Mouse (Mus musculus) MEL (cell line): ENCODE measurements around the gene Rprd1b. TPM values are rescaled to one million over a fixed set of nuclear protein-coding genes. Genes with fewer than 3 reads are reported as not detected.

Experiments
- DNase-seq: peaks from one replicate; pipeline ENCODE4 v3.0.0; 2011; ENCODE audit warnings: low read depth, low spot score
- H3K27ac ChIP-seq: 2 replicates; pipeline ENCODE4 v1.5.1; 2012; ENCODE audit warnings: low read depth, mild to moderate bottlenecking, control low read depth, low read length, moderate library complexity; ENCODE audit not compliant: control insufficient read depth
- H3K27me3 ChIP-seq, 2 experiments: fragments of 150-350 bp in 1 of 2; sonication (generic) in 1 of 2; 2 replicates each; pipeline ENCODE4 v1.6.1; 2012; ENCODE audit warnings: low read length in 2 of 2, mild to moderate bottlenecking in 2 of 2, improper control_type of control experiment in 1 of 2, moderate library complexity in 1 of 2; ENCODE audit not compliant: insufficient read depth in 2 of 2, control insufficient read depth in 1 of 2
- H3K36me3 ChIP-seq, 2 experiments: 2 replicates each; pipeline ENCODE4 v1.6.1; 2012 to 2014; ENCODE audit warnings: low read length in 2 of 2, improper control_type of control experiment in 1 of 2, inconsistent platforms in 1 of 2, mild to moderate bottlenecking in 1 of 2; ENCODE audit not compliant: insufficient read depth in 2 of 2, control insufficient read depth in 1 of 2
- H3K4me1 ChIP-seq, 2 experiments: fragments of 150-350 bp in 1 of 2; sonication (generic) in 1 of 2; 2 replicates each; pipeline ENCODE4 v1.6.1; 2012; ENCODE audit warnings: low read length in 2 of 2, improper control_type of control experiment in 1 of 2, mild to moderate bottlenecking in 1 of 2; ENCODE audit not compliant: insufficient read depth in 2 of 2, control insufficient read depth in 1 of 2
- H3K4me3 ChIP-seq, 2 experiments: fragments of 150-350 bp in 1 of 2; sonication (generic) in 1 of 2; 2 replicates each; pipeline ENCODE4 v1.5.1; 2012; ENCODE audit warnings: low read depth in 2 of 2, low read length in 2 of 2, mild to moderate bottlenecking in 2 of 2, moderate library complexity in 2 of 2, control low read depth in 1 of 2, improper control_type of control experiment in 1 of 2; ENCODE audit not compliant: control insufficient read depth in 1 of 2, insufficient read depth in 1 of 2
- H3K79me2 ChIP-seq: 2 replicates; pipeline ENCODE4 v1.6.1; 2012; ENCODE audit warnings: mild to moderate bottlenecking, low read length, moderate library complexity; ENCODE audit not compliant: control insufficient read depth, poor library complexity, insufficient read depth
- H3K9ac ChIP-seq: 2 replicates; pipeline ENCODE4 v1.6.1; 2012; ENCODE audit warnings: low read depth, mild to moderate bottlenecking, control low read depth, low read length, moderate library complexity; ENCODE audit not compliant: control insufficient read depth, poor library complexity, severe bottlenecking
- H3K9me3 ChIP-seq: fragments of 150-350 bp; sonication (generic); replicated peaks from 2 replicates; pipeline ENCODE4 v1.6.1; 2012; ENCODE audit warnings: mild to moderate bottlenecking, low read length, improper control_type of control experiment, moderate library complexity; ENCODE audit not compliant: insufficient read depth
- CTCF ChIP-seq, 3 experiments: IDR thresholded peaks in 2 of 3; conservative IDR thresholded peaks in 1 of 3; 2 replicates each; pipeline ENCODE4 v1.5.1; 2011 to 2012; ENCODE audit warnings: low read length in 3 of 3, low read depth in 2 of 3, mild to moderate bottlenecking in 2 of 3, improper control_type of control experiment in 1 of 3, inconsistent platforms in 1 of 3, mixed read lengths in 1 of 3, moderate library complexity in 1 of 3; ENCODE audit not compliant: control insufficient read depth in 1 of 3, insufficient read depth in 1 of 3, poor library complexity in 1 of 3, severe bottlenecking in 1 of 3
- ELF1 ChIP-seq: IDR thresholded peaks from 2 replicates; pipeline ENCODE4 v1.6.1; 2014; ENCODE audit warnings: low read depth, mild to moderate bottlenecking, inconsistent platforms, low read length, improper control_type of control experiment, moderate library complexity
- ETS1 ChIP-seq: IDR thresholded peaks from 2 replicates; pipeline ENCODE4 v1.6.1; 2012; ENCODE audit warnings: low read depth, mild to moderate bottlenecking, inconsistent platforms, low read length, improper control_type of control experiment, moderate library complexity
- GATA1 ChIP-seq: IDR thresholded peaks from 2 replicates; pipeline ENCODE4 v1.6.1; 2011; ENCODE audit warnings: low read depth, low read length, improper control_type of control experiment
- JUND ChIP-seq: IDR thresholded peaks from 2 replicates; pipeline ENCODE4 v1.6.1; 2011; ENCODE audit warnings: low read depth, mild to moderate bottlenecking, improper control_type of control experiment, low read length
- KAT2A ChIP-seq: conservative IDR thresholded peaks from 2 replicates; pipeline ENCODE4 v1.6.1; 2012; ENCODE audit warnings: low read depth, low read length, improper control_type of control experiment, inconsistent platforms
- MAFK ChIP-seq: IDR thresholded peaks from 2 replicates; pipeline ENCODE4 v1.6.1; 2011; ENCODE audit warnings: low read depth, mild to moderate bottlenecking, low read length, improper control_type of control experiment, borderline replicate concordance
- MAX ChIP-seq: IDR thresholded peaks from 2 replicates; pipeline ENCODE4 v1.6.1; 2011; ENCODE audit warnings: low read length, improper control_type of control experiment
- MAZ ChIP-seq: IDR thresholded peaks from 2 replicates; pipeline ENCODE4 v1.6.1; 2012; ENCODE audit warnings: low read depth, mild to moderate bottlenecking, inconsistent platforms, low read length, improper control_type of control experiment
- MEF2A ChIP-seq: IDR thresholded peaks from 2 replicates; pipeline ENCODE4 v1.6.1; 2014; ENCODE audit warnings: low read depth, mild to moderate bottlenecking, inconsistent platforms, low read length, improper control_type of control experiment; ENCODE audit not compliant: poor library complexity, insufficient replicate concordance, severe bottlenecking; ENCODE audit errors: extremely low read depth
- MXI1 ChIP-seq: IDR thresholded peaks from 2 replicates; pipeline ENCODE4 v1.6.1; 2011; ENCODE audit warnings: mild to moderate bottlenecking, low read depth, low read length, improper control_type of control experiment
- MYC ChIP-seq: IDR thresholded peaks from 2 replicates; pipeline ENCODE4 v1.6.1; 2011; ENCODE audit warnings: low read depth, mild to moderate bottlenecking, low read length, improper control_type of control experiment, moderate library complexity
- NRF1 ChIP-seq: IDR thresholded peaks from 2 replicates; pipeline ENCODE4 v1.6.1; 2014; ENCODE audit warnings: low read depth, mild to moderate bottlenecking, inconsistent platforms, low read length, improper control_type of control experiment, moderate library complexity; ENCODE audit not compliant: poor library complexity, insufficient read depth, severe bottlenecking
- POLR2AphosphoS5 ChIP-seq: IDR thresholded peaks from 2 replicates; pipeline ENCODE4 v1.6.1; 2012; ENCODE audit warnings: low read depth, borderline replicate concordance, mild to moderate bottlenecking, inconsistent platforms, low read length, moderate library complexity, mixed read lengths
- RCOR1 ChIP-seq: IDR thresholded peaks from 2 replicates; pipeline ENCODE4 v1.6.1; 2012; ENCODE audit warnings: low read depth, mild to moderate bottlenecking, inconsistent platforms, low read length, improper control_type of control experiment
- TAL1 ChIP-seq: IDR thresholded peaks from 2 replicates; pipeline ENCODE4 v1.6.1; 2012; ENCODE audit warnings: mild to moderate bottlenecking, inconsistent platforms, low read length, moderate library complexity, mixed read lengths
- USF1 ChIP-seq: IDR thresholded peaks from 2 replicates; pipeline ENCODE4 v1.6.1; 2014; ENCODE audit warnings: low read depth, mild to moderate bottlenecking, inconsistent platforms, low read length, improper control_type of control experiment, moderate library complexity
- ZC3H11A ChIP-seq: IDR thresholded peaks from 2 replicates; pipeline ENCODE4 v1.6.1; 2012; ENCODE audit warnings: low read depth, mild to moderate bottlenecking, inconsistent platforms, low read length, improper control_type of control experiment
- ZKSCAN1 ChIP-seq: IDR thresholded peaks from 2 replicates; pipeline ENCODE4 v1.6.1; 2012; ENCODE audit warnings: low read depth, mild to moderate bottlenecking, inconsistent platforms, low read length, improper control_type of control experiment, moderate library complexity
- ZMIZ1 ChIP-seq: IDR thresholded peaks from 2 replicates; pipeline ENCODE4 v1.6.1; 2012; ENCODE audit warnings: low read depth, mild to moderate bottlenecking, inconsistent platforms, low read length, improper control_type of control experiment, moderate library complexity
- ZNF384 ChIP-seq: IDR thresholded peaks from 2 replicates; pipeline ENCODE4 v1.6.1; 2012; ENCODE audit warnings: low read depth, mild to moderate bottlenecking, inconsistent platforms, low read length, improper control_type of control experiment
- polyA plus RNA-seq, 2 experiments: library from polyadenylated mRNA; stranded (reverse) in 1 of 2; unstranded in 1 of 2; fragments of >175 nt in 1 of 2; fragments of >200 nt in 1 of 2; gene quantifications; 2 replicates each; pipeline versions ENCODE4 v1.2.1 to v1.2.4; 2012; ENCODE audit warnings: low replicate concordance in 2 of 2, low read depth in 1 of 2; ENCODE audit not compliant: insufficient read length in 2 of 2, insufficient read depth in 1 of 2, missing spikeins in 1 of 2
- total RNA-seq: library from RNA; depleted of rRNA; stranded (reverse); fragments of 300-350 nt; gene quantifications from 2 replicates; pipeline ENCODE4 v1.2.3, GENCODE M21; 2012

Gene Rprd1b
- total and polyA plus RNA-seq, 3 experiments, result 14.2 to 35.1 TPM; not detected in 1

- no peaks in the 10 kb centered on the region for H3K27me3 ChIP-seq
- no peaks in the 10 kb centered on the region for H3K9me3 ChIP-seq
- H3K27ac ChIP-seq, result no peak overlapping the region
- no peak overlapping the region for H3K9ac ChIP-seq
- no peak overlapping the region for H3K4me3 ChIP-seq
- H3K36me3 ChIP-seq, result no peaks in the 10 kb centered on the region; a peak in 1 of 4 replicates
- H3K79me2 ChIP-seq, result no peaks in the 10 kb centered on the region
- no peak for TF ChIP-seq ZC3H11A
- no peak for TF ChIP-seq MYC
- TF ChIP-seq KAT2A, result no peak
- TF ChIP-seq ZMIZ1, result no peak
- TF ChIP-seq ZNF384, result no peak
- no peak for TF ChIP-seq RCOR1
- TF ChIP-seq CTCF (IDR thresholded peaks at IDR 0.05 in 2 of 3, conservative IDR thresholded peaks at IDR 0.05 in 1 of 3; ENCODE audit: control insufficient read depth in 1 of 3, insufficient read depth in 1 of 3, low read depth in 2 of 3, low read length in 3 of 3, poor library complexity in 1 of 3, severe bottlenecking in 1 of 3), result no peak
- TF ChIP-seq ZKSCAN1, result no peak
- no peak for TF ChIP-seq MAX
- no peak for TF ChIP-seq TAL1
- no peak for TF ChIP-seq GATA1
- TF ChIP-seq POLR2AphosphoS5, result no peak
- TF ChIP-seq USF1, result no peak
- TF ChIP-seq ETS1, result no peak
- TF ChIP-seq MEF2A, result no peak
- H3K4me1 ChIP-seq, result no peaks in the 10 kb centered on the region
- DNase-seq, result no peak
These were observed 45.0 kb upstream of the Rprd1b start for GRCm38 (mm10) chr2:157983276-157983675.

DNA sequence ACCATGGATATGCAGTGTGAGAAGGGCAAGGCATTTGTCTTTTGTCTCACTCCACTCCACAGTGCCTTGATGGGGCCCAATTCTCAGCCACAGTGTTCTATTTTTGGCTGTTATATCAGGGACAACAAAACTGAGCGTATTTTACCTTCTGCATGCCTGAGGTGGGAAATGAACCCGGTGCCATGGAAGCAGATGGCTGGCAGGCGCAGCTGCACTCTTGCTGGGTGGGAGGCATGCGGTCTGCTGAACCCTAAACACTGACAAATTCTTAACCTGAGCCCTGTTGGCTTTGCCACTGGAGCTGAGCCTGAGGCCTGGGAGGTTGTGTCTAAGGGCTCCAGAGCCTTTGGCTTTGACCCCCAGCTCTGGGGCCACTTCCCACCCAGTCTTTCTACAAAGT lies 42.7 kb upstream of the Rprd1b start:
- no peaks in the 10 kb centered on the region for H3K4me1 ChIP-seq
- no peak for DNase-seq
- H3K9me3 ChIP-seq, result no peaks in the 10 kb centered on the region
- no peak overlapping the region for H3K4me3 ChIP-seq
- H3K27ac ChIP-seq, result no peak overlapping the region
- no peaks in the 10 kb centered on the region for H3K27me3 ChIP-seq
- no peaks in the 10 kb centered on the region; a peak in 1 of 4 replicates for H3K36me3 ChIP-seq
- H3K79me2 ChIP-seq, result no peaks in the 10 kb centered on the region
- TF ChIP-seq MAZ (no peak), ZMIZ1 (no peak), MXI1 (no peak), CTCF (IDR thresholded peaks at IDR 0.05 in 2 of 3, conservative IDR thresholded peaks at IDR 0.05 in 1 of 3; ENCODE audit: control insufficient read depth in 1 of 3, insufficient read depth in 1 of 3, low read depth in 2 of 3, low read length in 3 of 3, poor library complexity in 1 of 3, severe bottlenecking in 1 of 3) (no peak), MAX (no peak), ETS1 (no peak), RCOR1 (no peak), JUND (no peak), MAFK (no peak), POLR2AphosphoS5 (no peak), ELF1 (no peak), NRF1 (no peak), ZNF384 (no peak)
- TF ChIP-seq, all 39 proteins: peak for 0
- no peak overlapping the region for H3K9ac ChIP-seq
